Mouse (Mus musculus) layer of hippocampus, postnatal 36 days (tissue): ENCODE results near the gene Vmn2r48. TPM values are rescaled to one million over a fixed set of nuclear protein-coding genes. Genes with fewer than 3 reads are reported as not detected.
"Not testable (repeated sequence)": the region's sequence is repeated elsewhere in the genome, so short reads cannot be mapped to it uniquely, and the experiment has no call there.

Experiments
- DNase-seq, 2 experiments: peaks; one replicate each; pipeline ENCODE4 v3.0.0; 2022
- total RNA-seq, 2 experiments: library from RNA; stranded (reverse); gene quantifications; 2 replicates each; pipeline ENCODE4 v1.2.3; 2021

Vmn2r48 gene
- not detected for total RNA-seq

GRCm38 (mm10) chr7:9953485-9953884 lies at the start of gene Vmn2r48:
Gene Vmn2r48, minus strand, starts transcription at chr7:9953585.
- DNase-seq = not testable (repeated sequence)

GRCm38 (mm10) chr7:9992157-9992556 lies 38.8 kb upstream of the Vmn2r48 start, which contains the start of gene Vmn2r49:
Gene Vmn2r49, minus strand, starts transcription at chr7:9992257.
- not testable (repeated sequence) for DNase-seq

Other genes starting within 250 kb of the Vmn2r48 start
- gene Vmn2r46, start 183.0 kb downstream of the Vmn2r48 start, total RNA-seq = not detected
- gene Vmn2r47, start 112.3 kb downstream of the Vmn2r48 start, total RNA-seq = not detected
- gene Vmn2r49, start 38.7 kb upstream of the Vmn2r48 start, total RNA-seq = not detected
- gene Vmn2r50, start 99.7 kb upstream of the Vmn2r48 start, total RNA-seq = not detected
- not detected for gene Vmn2r51, start 152.2 kb upstream of the Vmn2r48 start, total RNA-seq
- not detected for gene Vmn2r52, start 223.0 kb upstream of the Vmn2r48 start, total RNA-seq